In the genomic region with DNA sequence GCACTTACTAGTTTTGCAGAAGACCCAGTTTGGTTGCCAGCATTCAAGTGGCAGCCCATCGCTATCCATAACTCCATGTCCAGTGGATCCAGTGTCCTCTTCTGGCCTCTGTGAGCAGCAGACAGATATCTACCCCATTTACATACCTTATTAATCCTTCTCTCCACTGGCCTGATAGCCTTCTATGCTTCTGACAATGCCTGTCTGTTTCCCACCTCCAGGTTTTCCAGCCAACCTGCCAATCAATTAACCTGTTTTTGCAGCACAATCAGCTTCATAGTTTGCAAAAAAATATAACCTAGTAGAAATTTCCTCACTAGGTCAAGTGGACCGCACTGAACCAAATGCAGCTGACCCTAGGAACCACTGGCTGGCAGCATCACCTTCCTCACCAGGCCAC, we compare ENCODE assay signal across 25 mouse cellular contexts.
"Had no signal": no experiment of that assay in that cellular context is flagged by ENCODE, and none has a peak within 500 bp of the region (broad histone marks: within the 10 kb centered on the region; RNA-seq: fewer than 3 reads in every experiment).

No protein-coding gene starts in this region.

- H3K27ac ChIP-seq: gastrocnemius, adult 2 months; heart, adult 2 months; heart, embryonic 10.5 days; hindbrain, embryonic 10.5 days; hindbrain, embryonic 12.5 days; hindbrain, embryonic 14.5 days; layer of hippocampus, adult 2 months; left cerebral cortex, adult 2 months; limb, embryonic 10.5 days; limb, embryonic 12.5 days; liver, embryonic 14.5 days had no signal

- H3K4me2 ChIP-seq: heart, embryonic 12.5 days; hindbrain, embryonic 12.5 days; hindbrain, embryonic 14.5 days; limb, embryonic 12.5 days had no signal

- H3K4me3 ChIP-seq: gastrocnemius, adult 2 months; heart, adult 2 months; heart, embryonic 10.5 days; heart, embryonic 12.5 days; hindbrain, embryonic 10.5 days; hindbrain, embryonic 12.5 days; layer of hippocampus, adult 2 months; left cerebral cortex, adult 2 months; limb, embryonic 10.5 days; limb, embryonic 12.5 days had no signal

- H3K9ac ChIP-seq: heart, embryonic 12.5 days; hindbrain, embryonic 12.5 days; hindbrain, embryonic 14.5 days; limb, embryonic 12.5 days; liver, embryonic 14.5 days had no signal

- ATAC-seq: hindbrain, embryonic 16.5 days; inflammation-experienced regulatory T-cells, adult 6 months; intestine, embryonic 16.5 days had no signal

- H3K27me3 ChIP-seq: heart, embryonic 12.5 days; hindbrain, embryonic 12.5 days; limb, embryonic 12.5 days had no signal

- H3K9me3 ChIP-seq: heart, embryonic 10.5 days; heart, embryonic 12.5 days; hindbrain, embryonic 10.5 days; hindbrain, embryonic 12.5 days; limb, embryonic 10.5 days; limb, embryonic 12.5 days had no signal

- H3K4me1 ChIP-seq: limb, embryonic 12.5 days had no signal

- DNase-seq: gastrocnemius, adult 2 months; gastrocnemius, postnatal 10 days; gastrocnemius, postnatal 25 days; heart, adult 2 months; heart, postnatal 10 days; heart, postnatal 4 days; kidney, adult 18-20 months; kidney, adult 8-10 months; kidney, postnatal 10 days; kidney, postnatal 25 days; kidney, postnatal 4 days; liver had no signal
